Mouse (Mus musculus): ENCODE measurements around the gene Ints5. TPM values are rescaled to one million over a fixed set of nuclear protein-coding genes. Genes with fewer than 3 reads are reported as not detected.

Gene Ints5
- total and polyA plus RNA-seq, 2 experiments from 2014 or later = 23.8 to 46.3 TPM

DNA sequence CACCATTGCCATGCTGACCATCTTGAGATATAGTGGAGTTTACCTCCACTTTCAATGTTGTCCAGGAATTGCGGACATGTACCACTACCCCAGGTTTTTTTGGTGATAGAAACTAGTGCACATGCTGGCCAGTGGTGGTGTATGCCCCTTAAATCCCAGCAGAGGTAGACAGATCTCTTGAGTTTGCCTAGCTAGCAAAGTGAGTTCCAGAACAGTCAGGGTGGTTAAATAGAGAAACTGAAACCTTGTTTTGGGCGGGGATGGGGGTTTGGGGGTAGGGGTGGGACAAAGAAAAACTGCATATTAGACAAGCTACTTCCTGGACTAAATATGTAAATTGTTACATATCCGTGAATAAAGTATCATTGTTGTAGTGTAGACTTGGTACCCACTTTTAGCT is 26.2 kb downstream of the Ints5 start:
- no peak overlapping the region for H3K27ac ChIP-seq
- TF ChIP-seq CTCF (IDR thresholded peaks at IDR 0.05; ENCODE audit: low read depth) = no peak
- no peaks in the 10 kb centered on the region for H3K27me3 ChIP-seq (ENCODE audit: insufficient read depth, low read length)
- H3K4me2 ChIP-seq (ENCODE audit: low read depth, low read length) = no peak overlapping the region
- H3K4me1 ChIP-seq (ENCODE audit: insufficient read depth, low read length) = peaks cover 9% of the 10 kb centered on the region
- peaks cover 31% of the 10 kb centered on the region for H3K36me3 ChIP-seq (ENCODE audit: insufficient read depth, low read length)
- H3K9ac ChIP-seq (replicated peaks; ENCODE audit: low read length) = no peak overlapping the region
- DNase-seq (ENCODE audit: low spot score) (no peak), ATAC-seq (no peak)
- H3K9me3 ChIP-seq (ENCODE audit: low read length) = no peaks in the 10 kb centered on the region
- 91% methylated on average over 3 of the region's 3 CpGs for WGBS
- H3K4me3 ChIP-seq (ENCODE audit: low read length) = no peak overlapping the region

DNA sequence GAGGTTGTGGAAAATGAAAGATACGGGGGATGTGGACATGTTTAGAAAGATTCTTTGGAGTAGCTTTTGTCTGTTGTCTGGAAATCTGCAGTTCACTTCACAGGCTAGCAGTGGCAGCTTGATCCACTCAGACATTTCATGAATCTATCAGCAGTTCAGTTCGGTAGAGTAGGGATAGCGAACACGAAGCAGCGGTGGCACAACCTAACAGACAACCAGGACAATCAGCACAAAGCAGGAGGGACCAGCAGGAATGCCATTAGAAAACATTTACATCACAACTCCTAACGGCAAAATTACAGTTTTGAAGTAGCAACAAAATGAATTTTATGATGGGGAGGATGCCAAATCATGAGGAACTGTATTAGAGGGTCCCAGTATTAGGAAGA is 26.9 kb downstream of the Ints5 start:
- peaks cover 9% of the 10 kb centered on the region for H3K4me1 ChIP-seq (ENCODE audit: insufficient read depth, low read length)
- 63% methylated on average over 6 of the region's 6 CpGs for WGBS
- H3K27me3 ChIP-seq (ENCODE audit: insufficient read depth, low read length) = no peaks in the 10 kb centered on the region
- H3K4me3 ChIP-seq (ENCODE audit: low read length) = peak overlapping the region; percentile 89; the same call in 1 of the 2 replicates
- no peak for DNase-seq (ENCODE audit: low spot score)
- peak overlapping the region; percentile 91 for H3K4me2 ChIP-seq (ENCODE audit: low read depth, low read length)
- H3K36me3 ChIP-seq (ENCODE audit: insufficient read depth, low read length) = peaks cover 25% of the 10 kb centered on the region
- no peak for ATAC-seq
- H3K9ac ChIP-seq (replicated peaks; ENCODE audit: low read length) = peak overlapping the region; percentile 85; the same call in 1 of the 2 replicates
- no peak for TF ChIP-seq CTCF (IDR thresholded peaks at IDR 0.05; ENCODE audit: low read depth)
- H3K27ac ChIP-seq = peak overlapping the region; percentile 79
- no peaks in the 10 kb centered on the region for H3K9me3 ChIP-seq (ENCODE audit: low read length)

DNA sequence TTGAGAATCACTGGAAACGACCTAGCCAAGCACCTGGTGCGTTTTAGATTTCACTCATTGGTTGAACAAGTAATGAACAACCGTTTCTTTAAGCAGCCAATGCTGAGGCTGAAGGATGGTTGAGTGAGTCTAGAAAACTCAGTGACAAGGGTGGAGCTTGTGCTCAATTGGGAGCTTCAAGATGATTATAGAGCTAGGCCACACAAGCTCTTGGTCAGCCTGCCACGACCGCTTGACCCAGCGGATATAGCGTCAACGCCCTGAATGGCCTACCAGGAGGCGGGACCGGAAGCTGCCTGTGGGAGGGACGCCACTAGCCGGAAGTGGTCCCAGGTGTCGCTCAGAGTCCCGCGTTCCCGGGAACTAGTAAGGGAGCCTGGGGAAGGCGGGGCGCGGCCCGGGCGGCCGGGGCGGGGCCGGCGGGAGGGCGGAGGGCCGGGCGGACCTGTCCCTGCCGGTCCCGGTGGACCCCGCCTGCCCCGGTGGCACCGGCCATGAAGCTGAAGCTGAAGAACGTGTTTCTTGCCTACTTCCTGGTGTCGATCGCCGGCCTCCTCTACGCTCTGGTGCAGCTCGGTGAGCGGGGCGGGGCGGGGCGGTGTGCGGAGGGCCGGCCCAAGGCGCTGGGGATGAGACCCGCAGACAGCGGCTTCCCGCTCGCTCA is 27.4 kb downstream of the Ints5 start, which contains the start of gene B3gat3:
Gene B3gat3 (plus strand): TSS at position 302 of the 664 bp plus-strand sequence.
- Histone ChIP-seq H3K36me3 (ENCODE audit: insufficient read depth, low read length) (peaks cover 19% of the 10 kb centered on the region), H3K4me3 (ENCODE audit: low read length) (peak within 1 kb of the TSS; percentile 89), H3K4me1 (ENCODE audit: insufficient read depth, low read length) (peaks cover 9% of the 10 kb centered on the region), H3K9ac (replicated peaks; ENCODE audit: low read length) (peak within 1 kb of the TSS; percentile 85), H3K4me2 (ENCODE audit: low read depth, low read length) (peak within 1 kb of the TSS; percentile 91), H3K27ac (peak within 1 kb of the TSS; percentile 79), H3K9me3 (ENCODE audit: low read length) (no peaks in the 10 kb centered on the region), H3K27me3 (ENCODE audit: insufficient read depth, low read length) (no peaks in the 10 kb centered on the region)
- DNase-seq (ENCODE audit: low spot score) (peak; percentile 96), ATAC-seq (peak; percentile 98)
- WGBS = 4% methylated on average over 31 of the region's 50 CpGs
- no peak for TF ChIP-seq CTCF (IDR thresholded peaks at IDR 0.05; ENCODE audit: low read depth)

DNA sequence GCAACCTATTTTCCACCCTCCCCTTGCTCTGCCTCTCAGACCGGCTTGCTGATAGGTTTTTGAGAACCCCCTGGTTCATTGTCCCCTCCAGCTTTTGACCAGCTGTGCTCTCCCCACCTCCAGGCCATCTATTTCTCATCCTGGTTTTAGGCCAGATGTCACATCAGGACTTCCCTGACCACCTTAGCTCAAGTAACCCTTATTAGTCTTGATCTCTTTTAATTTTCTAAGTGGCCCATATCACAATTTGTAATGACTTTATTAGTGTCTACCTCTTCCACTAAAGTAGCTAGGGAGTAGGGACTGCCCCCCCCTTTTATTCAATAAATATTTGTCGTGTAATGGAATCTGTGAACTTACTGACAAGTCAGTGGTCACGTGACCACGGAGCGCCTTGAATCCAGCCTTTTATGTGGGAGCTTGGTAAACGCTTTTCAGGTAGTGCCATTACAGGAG is 28.1 kb downstream of the Ints5 start:
- Histone ChIP-seq H3K27ac (peak overlapping the region; percentile 79), H3K9ac (replicated peaks; ENCODE audit: low read length) (peak overlapping the region; percentile 85), H3K36me3 (ENCODE audit: insufficient read depth, low read length) (peaks cover 17% of the 10 kb centered on the region), H3K27me3 (ENCODE audit: insufficient read depth, low read length) (no peaks in the 10 kb centered on the region), H3K4me3 (ENCODE audit: low read length) (peak overlapping the region; percentile 89), H3K4me1 (ENCODE audit: insufficient read depth, low read length) (peaks cover 9% of the 10 kb centered on the region), H3K4me2 (ENCODE audit: low read depth, low read length) (peak overlapping the region; percentile 91), H3K9me3 (ENCODE audit: low read length) (no peaks in the 10 kb centered on the region)
- no peak for TF ChIP-seq CTCF (IDR thresholded peaks at IDR 0.05; ENCODE audit: low read depth)
- ATAC-seq (no peak), DNase-seq (ENCODE audit: low spot score) (peak; percentile 57)
- WGBS = under 1% methylated on average over 6 of the region's 6 CpGs

DNA sequence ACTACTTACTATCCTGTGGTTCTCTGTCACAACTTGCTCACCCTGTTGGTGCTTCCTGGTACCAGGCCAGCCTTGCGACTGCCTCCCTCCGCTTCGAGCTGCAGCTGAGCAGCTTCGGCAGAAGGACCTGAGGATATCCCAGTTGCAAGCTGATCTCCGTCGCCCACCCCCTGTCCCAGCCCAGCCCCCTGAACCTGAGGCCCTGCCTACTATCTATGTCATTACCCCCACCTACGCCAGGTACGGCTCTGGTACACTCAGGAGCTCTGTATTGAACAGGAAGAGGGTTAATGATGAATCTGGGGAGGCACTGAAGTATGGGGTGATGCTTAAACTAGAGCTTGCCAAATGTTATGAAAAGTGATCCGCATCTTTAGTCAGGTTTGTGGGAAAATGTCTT is 28.9 kb downstream of the Ints5 start:
- Histone ChIP-seq H3K27me3 (ENCODE audit: insufficient read depth, low read length) (no peaks in the 10 kb centered on the region), H3K27ac (no peak overlapping the region), H3K9ac (replicated peaks; ENCODE audit: low read length) (no peak overlapping the region), H3K9me3 (ENCODE audit: low read length) (no peaks in the 10 kb centered on the region), H3K36me3 (ENCODE audit: insufficient read depth, low read length) (peaks cover 13% of the 10 kb centered on the region), H3K4me3 (ENCODE audit: low read length) (no peak overlapping the region), H3K4me2 (ENCODE audit: low read depth, low read length) (peak overlapping the region; percentile 91), H3K4me1 (ENCODE audit: insufficient read depth, low read length) (peaks cover 9% of the 10 kb centered on the region)
- WGBS = 75% methylated on average over 9 of the region's 9 CpGs
- ATAC-seq = no peak
- TF ChIP-seq CTCF (IDR thresholded peaks at IDR 0.05; ENCODE audit: low read depth) = no peak
- DNase-seq (ENCODE audit: low spot score) = no peak

DNA sequence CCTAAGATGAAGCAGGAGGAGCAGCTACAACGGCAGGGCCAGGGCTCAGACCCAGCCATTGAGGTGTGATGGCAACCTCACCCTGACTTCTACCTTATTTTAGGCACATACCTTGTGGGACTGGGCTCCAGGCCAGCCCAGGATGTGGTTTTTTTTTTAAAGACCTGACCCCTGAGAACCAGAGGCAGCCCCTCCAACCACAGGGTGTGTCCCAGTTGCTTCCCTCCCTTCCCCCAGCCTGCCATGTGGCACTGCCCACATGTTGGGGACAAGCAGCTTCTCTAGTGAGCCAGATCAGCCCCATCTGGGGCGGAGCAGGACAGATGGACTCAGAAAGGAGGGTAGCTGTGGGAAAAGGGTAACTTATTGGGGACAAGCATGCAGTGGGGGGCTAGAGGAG is 34.0 kb downstream of the Ints5 start:
- H3K4me3 ChIP-seq (ENCODE audit: low read length) = no peak overlapping the region
- no peak overlapping the region for H3K4me2 ChIP-seq (ENCODE audit: low read depth, low read length)
- H3K27ac ChIP-seq = no peak overlapping the region
- H3K9me3 ChIP-seq (ENCODE audit: low read length) = no peaks in the 10 kb centered on the region
- H3K36me3 ChIP-seq (ENCODE audit: insufficient read depth, low read length) = peaks cover 8% of the 10 kb centered on the region; the same call in 1 of the 2 replicates
- H3K9ac ChIP-seq (replicated peaks; ENCODE audit: low read length) = no peak overlapping the region
- no peak for TF ChIP-seq CTCF (IDR thresholded peaks at IDR 0.05; ENCODE audit: low read depth)
- H3K27me3 ChIP-seq (ENCODE audit: insufficient read depth, low read length) = no peaks in the 10 kb centered on the region
- no peaks in the 10 kb centered on the region; the same call in 1 of the 2 replicates for H3K4me1 ChIP-seq (ENCODE audit: insufficient read depth, low read length)
- ATAC-seq (no peak), DNase-seq (ENCODE audit: low spot score) (no peak)
- 87% methylated on average over 2 of the region's 2 CpGs for WGBS

Measured in hindbrain, postnatal 0 days (tissue).